Mouse (Mus musculus) ES-E14 (cell line): Measurements from ENCODE around the gene Mia2.

Source experiments
- CHD2 ChIP-seq: IDR thresholded peaks from 2 replicates; pipeline ENCODE4 v1.6.1; 2014; ENCODE audit warnings: mild to moderate bottlenecking, low read depth, low read length, inconsistent platforms
- MAFK ChIP-seq: IDR thresholded peaks from 2 replicates; pipeline ENCODE4 v1.6.1; 2014; ENCODE audit warnings: mild to moderate bottlenecking, low read depth, low read length, inconsistent platforms; ENCODE audit not compliant: insufficient read depth
- ZC3H11A ChIP-seq: IDR thresholded peaks from 2 replicates; pipeline ENCODE4 v1.6.1; 2012; ENCODE audit warnings: low read depth, mild to moderate bottlenecking, inconsistent platforms, low read length, borderline replicate concordance

DNA sequence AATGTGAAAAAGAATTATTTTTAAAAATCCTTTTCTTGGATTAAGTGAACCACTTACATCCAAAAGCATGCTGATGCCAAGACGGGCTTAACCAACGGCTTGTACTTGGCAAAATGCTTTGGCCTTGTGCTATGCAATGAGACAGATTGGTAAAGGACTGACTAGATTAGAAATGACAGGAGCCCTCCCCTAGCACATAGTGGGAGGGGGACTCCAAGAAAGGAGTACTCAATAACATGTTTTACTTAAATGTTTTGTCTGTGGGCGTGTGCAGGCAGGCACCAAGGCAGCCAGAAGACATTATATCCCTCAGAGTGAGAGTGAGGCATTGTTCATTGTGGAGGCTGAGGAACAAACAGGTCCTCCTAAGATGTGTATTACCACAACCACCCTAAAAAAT lies 21.5 kb upstream of the Mia2 start:
- TF ChIP-seq MAFK = no peak
- no peak for TF ChIP-seq ZC3H11A
- TF ChIP-seq CHD2 = no peak
